Comparison of ENCODE assay signal across 8 mouse cellular contexts in the genomic region with DNA sequence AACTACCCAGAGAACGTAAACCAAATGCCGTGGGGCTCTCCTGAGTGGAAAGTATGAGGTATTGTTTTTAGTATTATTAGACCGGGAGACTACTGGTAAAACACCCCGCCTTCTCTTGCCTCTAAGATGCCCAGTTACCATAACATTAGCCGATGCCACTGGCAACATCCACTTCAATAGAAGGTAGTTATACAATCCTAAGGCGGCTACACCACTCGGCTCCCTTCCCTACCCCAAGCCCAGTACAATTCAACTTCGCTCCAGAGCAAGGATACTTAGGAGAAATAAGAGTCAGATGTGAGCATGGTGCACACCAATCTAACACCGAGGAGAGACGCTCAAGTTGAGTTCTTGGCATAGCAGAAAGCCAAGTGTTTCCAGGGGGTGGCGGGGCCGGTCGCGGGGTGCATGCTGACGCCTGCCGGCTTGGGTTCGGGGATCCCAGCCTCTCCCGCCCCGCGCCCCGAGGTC. TPM values are rescaled to one million over a fixed set of nuclear protein-coding genes. Genes with fewer than 3 reads are reported as not detected.
DNase-seq lines count a peak whose midpoint lies in the region; ATAC-seq and TF ChIP-seq lines count a peak whose summit lies in the region.

No protein-coding gene starts in this region.

- ATAC-seq in embryonic facial prominence, embryonic 15.5 days (ENCODE audit: insufficient number of reproducible peaks, low FRiP score, low TSS enrichment, low read depth) = peak; percentile 29; the same call in 1 of the 2 replicates
- ATAC-seq in limb, embryonic 11.5 days (ENCODE audit: insufficient number of reproducible peaks, low FRiP score, low TSS enrichment, low read depth) = no peak
- ATAC-seq in neural tube, embryonic 13.5 days (ENCODE audit: low read depth) = peak; percentile 51
- no peak for ATAC-seq in granulocyte monocyte progenitor cell, adult 5-6 weeks (replicated peaks; ENCODE audit: poor library complexity, severe bottlenecking)

- 2% methylated on average over 21 of the region's 21 CpGs for WGBS in embryonic facial prominence, embryonic 15.5 days
- 3% methylated on average over 19 of the region's 21 CpGs for WGBS in limb, embryonic 11.5 days
- WGBS in neural tube, embryonic 13.5 days = 2% methylated on average over 21 of the region's 21 CpGs

- no peak overlapping the region for H3K27ac ChIP-seq in ES-Bruce4 (ENCODE audit: insufficient read depth, low read length)
- peak overlapping the region; percentile 65 for H3K27ac ChIP-seq in embryonic facial prominence, embryonic 15.5 days (replicated peaks)
- no peak overlapping the region for H3K27ac ChIP-seq in limb, embryonic 11.5 days (replicated peaks; ENCODE audit: low read depth, low read length)
- no peak overlapping the region for H3K27ac ChIP-seq in neural tube, embryonic 13.5 days (replicated peaks)

- TF ChIP-seq EP300 in ES-Bruce4 (IDR thresholded peaks at IDR 0.05; ENCODE audit: insufficient read depth, low read depth, low read length) = no peak

- peak; percentile 57 for DNase-seq in kidney, adult 18-20 months
- DNase-seq in kidney, postnatal 4 days = no peak
- DNase-seq in limb, embryonic 11.5 days (ENCODE audit: low spot score) = no peak
- no peak for DNase-seq in gastrocnemius, postnatal 10 days

- peaks cover under 1% of the 10 kb centered on the region for H3K4me1 ChIP-seq in ES-Bruce4 (ENCODE audit: control insufficient read depth, insufficient read depth, low read length)
- peaks cover 34% of the 10 kb centered on the region for H3K4me1 ChIP-seq in embryonic facial prominence, embryonic 15.5 days
- peaks cover 5% of the 10 kb centered on the region for H3K4me1 ChIP-seq in limb, embryonic 11.5 days (ENCODE audit: control insufficient read depth, insufficient read depth, low read length)
- H3K4me1 ChIP-seq in neural tube, embryonic 13.5 days (replicated peaks) = peaks cover 29% of the 10 kb centered on the region

- H3K4me2 ChIP-seq in embryonic facial prominence, embryonic 15.5 days (replicated peaks) = peak overlapping the region; percentile 71
- peak overlapping the region; percentile 58 for H3K4me2 ChIP-seq in limb, embryonic 11.5 days (ENCODE audit: low read depth, severe bottlenecking)
- H3K4me2 ChIP-seq in neural tube, embryonic 13.5 days = peak overlapping the region; percentile 86

- H3K9me3 ChIP-seq in ES-Bruce4 (replicated peaks; ENCODE audit: control insufficient read depth, insufficient read depth, low read length, poor library complexity, severe bottlenecking) = no peaks in the 10 kb centered on the region
- no peaks in the 10 kb centered on the region for H3K9me3 ChIP-seq in embryonic facial prominence, embryonic 15.5 days (replicated peaks)
- H3K9me3 ChIP-seq in limb, embryonic 11.5 days (ENCODE audit: control insufficient read depth, low read length) = no peaks in the 10 kb centered on the region
- no peaks in the 10 kb centered on the region for H3K9me3 ChIP-seq in neural tube, embryonic 13.5 days

- peak overlapping the region; percentile 79 for H3K4me3 ChIP-seq in ES-Bruce4 (ENCODE audit: low read depth, low read length)
- H3K4me3 ChIP-seq in embryonic facial prominence, embryonic 15.5 days (replicated peaks) = peak overlapping the region; percentile 63
- peak overlapping the region; percentile 56 for H3K4me3 ChIP-seq in limb, embryonic 11.5 days (ENCODE audit: low read depth, low read length)
- H3K4me3 ChIP-seq in neural tube, embryonic 13.5 days = peak overlapping the region; percentile 63

- no peak for TF ChIP-seq POLR2A in ES-Bruce4 (IDR thresholded peaks at IDR 0.05; ENCODE audit: insufficient read depth, low read length)

- H3K27me3 ChIP-seq in ES-Bruce4 (ENCODE audit: control insufficient read depth, insufficient read depth, low read length, poor library complexity, severe bottlenecking) = peaks cover 2% of the 10 kb centered on the region; the same call in 1 of the 2 replicates
- H3K27me3 ChIP-seq in embryonic facial prominence, embryonic 15.5 days = peaks cover 11% of the 10 kb centered on the region
- peaks cover 26% of the 10 kb centered on the region for H3K27me3 ChIP-seq in limb, embryonic 11.5 days (ENCODE audit: control insufficient read depth, insufficient read depth, low read length)
- peaks cover 44% of the 10 kb centered on the region for H3K27me3 ChIP-seq in neural tube, embryonic 13.5 days

- no peaks in the 10 kb centered on the region for H3K36me3 ChIP-seq in ES-Bruce4 (ENCODE audit: control insufficient read depth, insufficient read depth, low read length, poor library complexity, severe bottlenecking)
- H3K36me3 ChIP-seq in embryonic facial prominence, embryonic 15.5 days = no peaks in the 10 kb centered on the region
- H3K36me3 ChIP-seq in limb, embryonic 11.5 days (ENCODE audit: control insufficient read depth, insufficient read depth, low read length) = no peaks in the 10 kb centered on the region
- no peaks in the 10 kb centered on the region for H3K36me3 ChIP-seq in neural tube, embryonic 13.5 days

- no peak for TF ChIP-seq CTCF in ES-Bruce4 (IDR thresholded peaks at IDR 0.05; ENCODE audit: low read depth, low read length)

- peak overlapping the region; percentile 90 for H3K9ac ChIP-seq in ES-Bruce4 (ENCODE audit: low read depth, poor library complexity, severe bottlenecking)
- peak overlapping the region; percentile 50 for H3K9ac ChIP-seq in embryonic facial prominence, embryonic 15.5 days
- H3K9ac ChIP-seq in limb, embryonic 11.5 days (ENCODE audit: low read length) = peak overlapping the region; percentile 65
- peak overlapping the region; percentile 72 for H3K9ac ChIP-seq in neural tube, embryonic 13.5 days

RNA-seq across cellular contexts. Expression of a gene that starts 1.3 kb away (rescaled TPM):
- polyA plus RNA-seq in ES-Bruce4 (2011; ENCODE audit: insufficient read depth, insufficient read length, low read depth, missing spikeins) = 26.0 and 32.4 TPM in 2 replicates
- polyA plus RNA-seq in embryonic facial prominence, embryonic 15.5 days (2015; fragmentation: Nextera tagmentation; extraction: Ambion mirVana) = 37.5 and 40.2 TPM in 2 replicates
- polyA plus RNA-seq in limb, embryonic 11.5 days (2014; fragmentation: Nextera tagmentation; extraction: Ambion mirVana) = 7.9 TPM in 2 replicates
- polyA plus RNA-seq in neural tube, embryonic 13.5 days (2015; fragmentation: Nextera tagmentation; extraction: Ambion mirVana) = 8.7 and 10.4 TPM in 2 replicates
- 10 to 100 TPM in 1 of 2 experiments, 1 to 10 TPM in 1; 8.5 to 10.4 TPM for total RNA-seq in gastrocnemius, postnatal 10 days (2021)
- not detected in 2 replicates for total RNA-seq in granulocyte monocyte progenitor cell, adult 5-6 weeks (2014; fragmentation: Nextera tagmentation)
- total RNA-seq in granulocyte monocyte progenitor cell, adult 5-6 weeks (2017) = 0.31 TPM in 1 of 2 replicates, not detected in the other

Comparison
In these comparisons a context has a peak if more than half of its experiments do, and no peak if none do; other contexts are left out.
1. ATAC-seq: peak in embryonic facial prominence, embryonic 15.5 days (single experiment) and neural tube, embryonic 13.5 days (single experiment); none in limb, embryonic 11.5 days (single experiment) and granulocyte monocyte progenitor cell, adult 5-6 weeks (single experiment).
2. Peak in every context shown above with its lines, with median percentiles within 50 percentile points of each other: H3K4me3 ChIP-seq, H3K9ac ChIP-seq and H3K4me2 ChIP-seq.